Mouse (Mus musculus) CD4-positive naive resting alpha-beta T cell, adult 57 days (primary cell): ENCODE results near the gene Sgo1. TPM values are rescaled to one million over a fixed set of nuclear protein-coding genes. Genes with fewer than 3 reads are reported as not detected.

Source experiments
- total RNA-seq: library from RNA; stranded (reverse); gene quantifications from one replicate; pipeline ENCODE4 v1.2.4, GENCODE M21; 2023

Sgo1 gene
- 0.86 TPM for total RNA-seq

GRCm38 (mm10) chr17:53688877-53689802 is at the start of gene Sgo1:
Gene Sgo1 (minus strand): TSS chr17:53689333.

Other genes starting within 250 kb of the Sgo1 start
- gene Efhb, start 226.0 kb downstream of the Sgo1 start, total RNA-seq = 0.24 TPM
- 104 TPM for gene Rab5a, start 210.1 kb downstream of the Sgo1 start, total RNA-seq
- not detected for gene Pp2d1, start 149.9 kb downstream of the Sgo1 start, total RNA-seq
- gene Kat2b, start 122.5 kb downstream of the Sgo1 start, total RNA-seq = 69.7 TPM
- gene Sult1c2, start 157.0 kb upstream of the Sgo1 start, total RNA-seq = not detected